Mouse (Mus musculus) stomach, embryonic 15.5 days (tissue): ENCODE measurements around the gene Ctnnbl1. TPM values are rescaled to one million over a fixed set of nuclear protein-coding genes. Genes with fewer than 3 reads are reported as not detected.

ENCODE experiments used
- ATAC-seq: fragments of 200-750 bp; cut with Nextera tagmentation; 2 replicates; pipeline ENCODE4 v1.8.0; 2017; ENCODE audit warnings: low read depth, moderate number of reproducible peaks, moderate TSS enrichment; ENCODE audit not compliant: insufficient read depth, low FRiP score
- H3K27ac ChIP-seq: fragments of 300-500 bp; sonication (generic); 2 replicates; pipeline ENCODE4 v1.5.1; 2015; ENCODE audit warnings: mild to moderate bottlenecking, inconsistent platforms
- H3K27me3 ChIP-seq: fragments of 300-500 bp; sonication (generic); replicated peaks from 2 replicates; pipeline ENCODE4 v1.6.1; 2015; ENCODE audit warnings: inconsistent platforms
- H3K36me3 ChIP-seq: fragments of 300-500 bp; sonication (generic); 2 replicates; pipeline ENCODE4 v1.6.1; 2015; ENCODE audit warnings: inconsistent platforms
- H3K4me1 ChIP-seq: fragments of 300-500 bp; sonication (generic); 2 replicates; pipeline ENCODE4 v1.6.1; 2015; ENCODE audit warnings: inconsistent platforms
- H3K4me2 ChIP-seq: fragments of 300-500 bp; sonication (generic); 2 replicates; pipeline ENCODE4 v1.6.1; 2015; ENCODE audit warnings: mild to moderate bottlenecking, inconsistent platforms
- H3K4me3 ChIP-seq: fragments of 300-500 bp; sonication (generic); replicated peaks from 2 replicates; pipeline ENCODE4 v1.5.1; 2015; ENCODE audit warnings: inconsistent platforms
- H3K9ac ChIP-seq: fragments of 300-500 bp; sonication (generic); 2 replicates; pipeline ENCODE4 v1.6.1; 2015; ENCODE audit warnings: inconsistent platforms
- H3K9me3 ChIP-seq: fragments of 300-500 bp; sonication (generic); 2 replicates; pipeline ENCODE4 v1.6.1; 2016; ENCODE audit warnings: inconsistent platforms
- WGBS: fragments of 180-500 bp; shearing (Covaris S2); methylation state at CpG from one replicate; pipeline ENCODE4 v1.1.7; 2015; 5-methylcytosine and 5-hydroxymethylcytosine counted together
- polyA plus RNA-seq: library from polyadenylated mRNA; unstranded; fragments of >200 nt; fragmentation: Nextera tagmentation; extraction: Ambion mirVana; gene quantifications from 2 replicates; pipeline ENCODE4 v1.2.1, GENCODE M21; 2015

Ctnnbl1 gene
- polyA plus RNA-seq, result 45.5 and 47.0 TPM in 2 replicates

GRCm38 (mm10) chr2:157736854-157737850 is at the start of gene Ctnnbl1:
TSS of gene Ctnnbl1 (plus strand) at chr2:157737401.
- peak within 1 kb of the TSS; percentile 71 for H3K4me2 ChIP-seq

GRCm38 (mm10) chr2:157687506-157687905 is 49.7 kb upstream of the Ctnnbl1 start:
- Histone ChIP-seq H3K27me3 (no peaks in the 10 kb centered on the region), H3K4me2 (no peak overlapping the region), H3K4me1 (no peaks in the 10 kb centered on the region), H3K36me3 (no peaks in the 10 kb centered on the region), H3K9ac (no peak overlapping the region), H3K27ac (no peak overlapping the region), H3K9me3 (no peaks in the 10 kb centered on the region), H3K4me3 (no peak overlapping the region)
- WGBS, result 40% methylated on average over 3 of the region's 3 CpGs
- no peak for ATAC-seq

More at GRCm38 (mm10) chr2:157736854-157737850, at the start of gene Ctnnbl1:
- H3K36me3 ChIP-seq, result no peaks in the 10 kb centered on the region
- ATAC-seq, result peak; percentile 87
- peak within 1 kb of the TSS; percentile 82 for H3K4me3 ChIP-seq
- 11% methylated on average over 43 of the region's 44 CpGs for WGBS
- H3K27ac ChIP-seq, result no peak within 1 kb of the TSS
- 0 out of 2 replicates have a peak, but pooled peaks cover 6% of the 10 kb centered on the region for H3K27me3 ChIP-seq
- peaks cover 4% of the 10 kb centered on the region for H3K4me1 ChIP-seq
- peak within 1 kb of the TSS; percentile 60 for H3K9ac ChIP-seq
- no peaks in the 10 kb centered on the region for H3K9me3 ChIP-seq

GRCm38 (mm10) chr2:157691266-157692105 is 45.7 kb upstream of the Ctnnbl1 start:
- Histone ChIP-seq H3K9ac (no peak overlapping the region), H3K27ac (no peak overlapping the region), H3K9me3 (no peaks in the 10 kb centered on the region), H3K4me1 (no peaks in the 10 kb centered on the region), H3K4me3 (no peak overlapping the region), H3K27me3 (no peaks in the 10 kb centered on the region), H3K4me2 (no peak overlapping the region), H3K36me3 (no peaks in the 10 kb centered on the region)
- ATAC-seq, result no peak
- WGBS, result 57% methylated on average over 13 of the region's 13 CpGs

- no peaks in the 10 kb centered on the region for H3K36me3 ChIP-seq
- no peak overlapping the region for H3K9ac ChIP-seq
- H3K4me3 ChIP-seq, result no peak overlapping the region
- no peak overlapping the region for H3K4me2 ChIP-seq
- ATAC-seq, result no peak
- no peaks in the 10 kb centered on the region for H3K9me3 ChIP-seq
- H3K4me1 ChIP-seq, result no peaks in the 10 kb centered on the region
- 32% methylated on average over 17 of the region's 17 CpGs for WGBS
- no peak overlapping the region for H3K27ac ChIP-seq
- H3K27me3 ChIP-seq, result no peaks in the 10 kb centered on the region
These were observed 44.8 kb upstream of the Ctnnbl1 start for GRCm38 (mm10) chr2:157692365-157692932.

- H3K4me2 ChIP-seq, result no peak overlapping the region
These were observed 43.6 kb upstream of the Ctnnbl1 start for GRCm38 (mm10) chr2:157693576-157693975.

GRCm38 (mm10) chr2:157696297-157696731 is 40.9 kb upstream of the Ctnnbl1 start:
- no peaks in the 10 kb centered on the region for H3K9me3 ChIP-seq
- no peaks in the 10 kb centered on the region for H3K27me3 ChIP-seq
- H3K4me1 ChIP-seq, result no peaks in the 10 kb centered on the region
- WGBS, result 42% methylated on average over 7 of the region's 7 CpGs
- no peaks in the 10 kb centered on the region for H3K36me3 ChIP-seq
- 0 out of 2 replicates have a peak, but pooled peaks have one; percentile 31 for ATAC-seq
- no peak overlapping the region for H3K4me3 ChIP-seq
- H3K9ac ChIP-seq, result no peak overlapping the region
- H3K27ac ChIP-seq, result no peak overlapping the region
- no peak overlapping the region for H3K4me2 ChIP-seq

More at GRCm38 (mm10) chr2:157693576-157693975, 43.6 kb upstream of the Ctnnbl1 start:
- ATAC-seq, result no peak
- H3K9ac ChIP-seq, result no peak overlapping the region
- H3K36me3 ChIP-seq, result no peaks in the 10 kb centered on the region
- no peaks in the 10 kb centered on the region for H3K9me3 ChIP-seq
- H3K4me3 ChIP-seq, result no peak overlapping the region
- H3K27me3 ChIP-seq, result no peaks in the 10 kb centered on the region
- H3K27ac ChIP-seq, result no peak overlapping the region
- H3K4me1 ChIP-seq, result no peaks in the 10 kb centered on the region
- WGBS, result 83% methylated on average over 3 of the region's 3 CpGs

GRCm38 (mm10) chr2:157703155-157703554 is 34.0 kb upstream of the Ctnnbl1 start:
- Histone ChIP-seq H3K36me3 (no peaks in the 10 kb centered on the region), H3K9ac (no peak overlapping the region), H3K4me3 (no peak overlapping the region), H3K9me3 (no peaks in the 10 kb centered on the region), H3K4me1 (0 out of 2 replicates have a peak, but pooled peaks cover 5% of the 10 kb centered on the region), H3K4me2 (no peak overlapping the region), H3K27ac (no peak overlapping the region), H3K27me3 (0 out of 2 replicates have a peak, but pooled peaks cover 3% of the 10 kb centered on the region)
- WGBS, result 63% methylated on average over 8 of the region's 8 CpGs
- no peak for ATAC-seq

- Histone ChIP-seq H3K4me3 (no peak overlapping the region), H3K36me3 (no peaks in the 10 kb centered on the region), H3K9me3 (no peaks in the 10 kb centered on the region), H3K4me2 (no peak overlapping the region), H3K27ac (no peak overlapping the region), H3K9ac (no peak overlapping the region), H3K4me1 (0 out of 2 replicates have a peak, but pooled peaks cover 5% of the 10 kb centered on the region), H3K27me3 (0 out of 2 replicates have a peak, but pooled peaks cover 3% of the 10 kb centered on the region)
- WGBS, result 28% methylated on average over 28 of the region's 28 CpGs
- ATAC-seq, result no peak
These were observed 32.0 kb upstream of the Ctnnbl1 start for GRCm38 (mm10) chr2:157704991-157705776.

GRCm38 (mm10) chr2:157705777-157706158 is 31.4 kb upstream of the Ctnnbl1 start:
- no peak overlapping the region for H3K4me2 ChIP-seq
- 53% methylated on average over 8 of the region's 8 CpGs for WGBS
- H3K9me3 ChIP-seq, result no peaks in the 10 kb centered on the region
- H3K27me3 ChIP-seq, result 0 out of 2 replicates have a peak, but pooled peaks cover 3% of the 10 kb centered on the region
- no peak overlapping the region for H3K27ac ChIP-seq
- H3K9ac ChIP-seq, result no peak overlapping the region
- ATAC-seq, result no peak
- H3K4me3 ChIP-seq, result no peak overlapping the region
- H3K36me3 ChIP-seq, result no peaks in the 10 kb centered on the region
- 0 out of 2 replicates have a peak, but pooled peaks cover 5% of the 10 kb centered on the region for H3K4me1 ChIP-seq

- no peak overlapping the region for H3K9ac ChIP-seq
- H3K4me1 ChIP-seq, result 0 out of 2 replicates have a peak, but pooled peaks cover 5% of the 10 kb centered on the region
- no peak overlapping the region for H3K27ac ChIP-seq
- 65% methylated on average over 11 of the region's 11 CpGs for WGBS
- H3K9me3 ChIP-seq, result no peaks in the 10 kb centered on the region
- no peak overlapping the region for H3K4me2 ChIP-seq
- H3K27me3 ChIP-seq, result 0 out of 2 replicates have a peak, but pooled peaks cover 3% of the 10 kb centered on the region
- no peak overlapping the region for H3K4me3 ChIP-seq
- ATAC-seq, result no peak
- H3K36me3 ChIP-seq, result no peaks in the 10 kb centered on the region
These were observed 29.8 kb upstream of the Ctnnbl1 start for GRCm38 (mm10) chr2:157707191-157707923.
